Mouse (Mus musculus): ENCODE results near the gene Zfp69.

The Zfp69 gene

GRCm38 (mm10) chr4:120951428-120951973 lies at the start of gene Zfp69:
Gene Zfp69 (minus strand): TSS chr4:120951699.
- DNase-seq (ENCODE audit: low spot score in 2 of 2): peak; percentile 64 to 88

GRCm38 (mm10) chr4:121001042-121001441 lies 49.5 kb upstream of the Zfp69 start:
- no peak for DNase-seq (ENCODE audit: low spot score in 2 of 2)

GRCm38 (mm10) chr4:120995911-120996310 lies 44.4 kb upstream of the Zfp69 start:
- no peak for DNase-seq (ENCODE audit: low spot score in 2 of 2)

GRCm38 (mm10) chr4:120993025-120993424 lies 41.5 kb upstream of the Zfp69 start:
- no peak for DNase-seq (ENCODE audit: low spot score in 2 of 2)

GRCm38 (mm10) chr4:120992284-120992683 lies 40.8 kb upstream of the Zfp69 start:
- no peak for DNase-seq (ENCODE audit: low spot score in 2 of 2)

- DNase-seq (ENCODE audit: low spot score in 2 of 2): no peak
Observed at GRCm38 (mm10) chr4:120987319-120987718, 35.8 kb upstream of the Zfp69 start.

GRCm38 (mm10) chr4:120986446-120986845 lies 34.9 kb upstream of the Zfp69 start:
- peak; percentile 38 to 52 for DNase-seq (ENCODE audit: low spot score in 2 of 2)

DNA sequence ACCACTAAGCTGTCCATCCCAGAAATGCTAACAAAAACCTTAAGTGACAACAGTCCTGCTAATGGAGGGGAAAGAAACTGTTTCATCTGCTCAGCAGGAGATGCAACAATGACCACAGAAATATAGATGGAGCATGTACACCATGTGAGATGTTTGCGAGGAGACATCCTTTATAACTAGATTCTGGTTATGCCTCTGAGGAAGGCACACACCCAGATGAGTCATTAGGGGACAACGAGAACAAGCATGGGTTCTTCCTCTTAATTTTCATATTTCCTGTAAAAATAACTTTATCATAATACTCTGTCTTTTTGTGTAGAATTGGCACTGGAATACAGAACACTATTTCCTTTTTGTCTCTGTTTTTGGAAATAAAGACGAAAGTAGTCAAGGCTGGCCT lies 26.7 kb upstream of the Zfp69 start:
- no peak for DNase-seq (ENCODE audit: low spot score in 2 of 2)

DNA sequence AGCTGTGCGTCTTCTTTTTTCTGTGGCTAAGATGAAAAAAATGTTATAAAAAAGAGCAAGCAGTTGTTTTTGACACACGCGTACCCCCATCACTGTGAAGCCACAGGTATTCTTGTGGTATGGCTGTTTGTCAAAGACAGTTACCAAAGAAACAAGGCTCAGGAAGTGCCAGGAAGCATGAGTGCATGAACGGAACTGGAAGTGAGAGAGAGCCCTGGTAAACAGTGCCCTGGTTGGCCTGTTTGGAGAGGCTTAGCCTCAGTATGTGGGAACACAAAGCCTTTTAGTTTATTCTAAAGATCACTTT lies 23.9 kb upstream of the Zfp69 start:
- DNase-seq (ENCODE audit: low spot score in 2 of 2): no peak

DNA sequence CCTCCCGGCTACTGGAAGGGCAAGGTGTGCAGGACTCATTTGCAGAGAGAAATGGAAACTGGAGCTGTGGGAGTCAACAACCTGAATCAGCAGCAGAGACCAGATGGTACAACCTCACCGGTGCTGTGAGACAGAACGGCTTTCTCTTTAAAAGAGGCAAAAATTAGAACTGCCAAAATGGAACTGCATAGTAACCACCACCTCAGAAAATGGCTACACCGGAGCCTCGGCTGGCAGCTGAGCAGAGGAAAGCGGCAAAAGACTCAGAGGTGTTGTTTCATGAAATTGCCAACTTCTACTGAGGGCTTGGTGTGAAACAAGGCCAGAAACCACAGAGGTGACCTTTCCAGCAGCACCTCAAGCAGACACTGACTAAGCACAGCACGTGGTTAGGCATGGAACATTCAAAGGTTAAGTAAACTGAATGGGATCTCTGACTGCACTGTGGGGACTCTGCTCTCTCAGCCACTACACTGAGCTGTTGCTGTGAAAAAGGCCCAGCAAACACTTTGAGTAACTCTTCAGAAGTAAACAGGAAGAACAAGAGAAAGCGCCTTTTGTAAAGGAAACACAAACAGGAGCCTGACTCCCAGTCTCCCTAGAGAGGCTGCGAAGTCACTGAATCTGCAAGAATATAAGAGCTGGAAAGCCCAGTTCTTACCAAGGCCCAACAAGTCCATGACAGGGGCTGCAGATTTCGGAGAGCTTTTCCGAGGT lies 23.4 kb upstream of the Zfp69 start:
- DNase-seq (ENCODE audit: low spot score in 2 of 2): no peak

- no peak for DNase-seq (ENCODE audit: low spot score in 2 of 2)
Observed at GRCm38 (mm10) chr4:120971842-120972241, 20.3 kb upstream of the Zfp69 start.

GRCm38 (mm10) chr4:120969382-120970146 lies 18.1 kb upstream of the Zfp69 start:
- DNase-seq (ENCODE audit: low spot score in 2 of 2): peak in 1 of 2 experiments; percentile 33

DNA sequence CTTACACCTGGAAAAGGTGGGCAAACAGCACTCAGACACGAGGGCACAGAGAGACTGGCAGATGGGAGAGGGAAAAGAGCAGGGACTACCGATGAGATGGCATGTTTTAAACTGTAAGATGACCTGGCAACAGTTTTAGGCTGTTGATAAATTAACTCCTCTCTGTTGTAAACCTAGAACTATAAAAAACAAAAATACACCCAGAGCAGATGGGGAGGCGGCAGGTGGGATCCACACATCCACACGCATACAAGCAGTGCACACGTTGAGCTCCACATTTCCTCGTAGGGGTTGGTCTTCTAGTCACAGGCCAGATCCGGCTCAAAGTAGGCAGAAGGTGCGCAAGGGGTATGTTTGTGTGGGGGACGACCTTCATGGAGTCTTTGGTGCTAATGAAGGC lies 17.0 kb upstream of the Zfp69 start:
- no peak for DNase-seq (ENCODE audit: low spot score in 2 of 2)

GRCm38 (mm10) chr4:120955586-120955985 lies 4.1 kb upstream of the Zfp69 start:
- no peak for DNase-seq (ENCODE audit: low spot score in 2 of 2)

DNA sequence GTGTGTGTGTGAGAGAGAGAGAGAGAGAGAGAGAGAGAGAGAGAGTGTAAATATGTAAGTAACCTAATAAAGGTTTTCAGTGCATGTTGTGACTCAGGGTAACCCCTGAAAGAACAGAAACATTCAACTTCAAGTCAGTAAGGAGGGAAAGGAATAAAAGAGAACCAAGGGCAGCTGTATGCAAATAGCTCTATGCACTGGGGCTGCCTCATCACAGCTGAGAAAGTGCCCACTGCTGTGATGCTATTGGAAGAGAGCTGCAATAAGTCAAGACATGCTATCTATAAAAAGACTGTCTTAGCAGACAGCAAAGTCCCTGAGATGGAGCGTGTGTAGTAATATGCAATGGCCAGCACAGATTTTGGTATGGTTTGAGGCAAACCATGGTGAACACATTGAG lies 2.2 kb upstream of the Zfp69 start:
- DNase-seq (ENCODE audit: low spot score in 2 of 2): no peak

- DNase-seq (ENCODE audit: low spot score in 2 of 2): no peak
Observed at GRCm38 (mm10) chr4:120953038-120953437, 1.5 kb upstream of the Zfp69 start.

DNA sequence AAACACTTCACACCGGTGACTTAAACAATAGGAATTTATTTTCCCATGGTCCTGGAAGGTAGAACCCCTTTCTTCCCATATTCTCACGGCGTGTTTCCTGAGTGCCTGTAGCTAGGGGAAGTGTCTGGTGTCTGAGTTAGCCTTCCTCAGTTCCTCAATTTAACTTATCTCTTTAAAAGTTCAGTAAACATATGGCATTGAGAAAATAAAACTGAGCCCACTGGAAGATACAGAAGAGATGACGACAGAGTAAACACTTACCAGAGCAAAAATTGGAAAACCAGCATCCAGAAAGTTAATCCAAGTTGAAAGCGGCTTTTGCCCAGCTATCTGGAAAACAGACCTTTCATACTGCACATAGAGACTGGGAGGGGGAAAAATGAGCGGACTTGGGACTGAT lies 664 bp upstream of the Zfp69 start:
- no peak for DNase-seq (ENCODE audit: low spot score in 2 of 2)

- DNase-seq (ENCODE audit: low spot score in 2 of 2): no peak
Observed at GRCm38 (mm10) chr4:120950763-120951427, 604 bp downstream of the Zfp69 start.

GRCm38 (mm10) chr4:120948938-120949337 lies 2.6 kb downstream of the Zfp69 start:
- no peak for DNase-seq (ENCODE audit: low spot score in 2 of 2)

GRCm38 (mm10) chr4:120935006-120935405 lies 16.5 kb downstream of the Zfp69 start:
- DNase-seq (ENCODE audit: low spot score in 2 of 2): no peak

GRCm38 (mm10) chr4:120930736-120931135 lies 20.8 kb downstream of the Zfp69 start:
- DNase-seq (ENCODE audit: low spot score in 2 of 2): no peak

GRCm38 (mm10) chr4:120928686-120929085 lies 22.8 kb downstream of the Zfp69 start:
- DNase-seq (ENCODE audit: low spot score in 2 of 2): peak in 1 of 2 experiments; percentile 33

Data from cerebellum, postnatal 4 days (tissue).